Mouse (Mus musculus): Measurements from ENCODE around the gene Gm45062.

Gene Gm45062

GRCm38 (mm10) chr6:8364033-8364756 is 104.9 kb downstream of the Gm45062 start:
- no peak for DNase-seq (ENCODE audit: extremely low read depth, insufficient read length, low spot score)

GRCm38 (mm10) chr6:8364757-8365150 is 105.5 kb downstream of the Gm45062 start:
- no peak for DNase-seq (ENCODE audit: extremely low read depth, insufficient read length, low spot score)

GRCm38 (mm10) chr6:8367675-8368074 is 108.4 kb downstream of the Gm45062 start:
- no peak for DNase-seq (ENCODE audit: extremely low read depth, insufficient read length, low spot score)

DNA sequence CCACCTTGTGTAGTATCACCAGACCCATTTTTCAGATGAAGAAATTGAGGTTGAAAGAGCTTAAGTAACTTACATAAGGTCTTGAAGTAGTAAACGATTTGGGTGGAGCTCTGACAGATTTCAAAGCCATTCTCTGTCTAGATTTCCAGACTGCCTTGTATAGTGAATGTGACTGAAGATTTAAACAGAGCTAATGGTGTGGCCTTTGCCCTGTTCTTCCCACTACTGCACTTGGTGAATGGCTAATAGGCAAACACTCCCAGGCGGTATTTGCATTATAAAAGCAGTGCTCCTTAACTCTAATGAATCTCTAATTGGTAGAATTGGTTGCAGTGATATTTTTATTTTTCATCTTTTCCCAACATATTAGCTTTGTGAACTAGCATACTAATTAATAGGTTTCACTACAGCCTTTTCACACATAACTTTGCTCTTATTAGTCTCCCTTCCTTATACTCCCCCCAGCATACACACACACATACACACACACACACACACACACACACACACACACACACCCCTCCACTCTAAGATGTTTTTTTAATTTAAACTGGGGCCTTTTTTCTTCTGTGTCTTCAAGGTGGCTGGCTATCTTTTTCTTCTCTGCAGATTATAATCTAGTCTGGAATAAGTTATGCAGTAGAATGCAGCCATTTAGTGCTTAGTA is 109.1 kb downstream of the Gm45062 start:
- no peak for DNase-seq (ENCODE audit: extremely low read depth, insufficient read length, low spot score)

DNA sequence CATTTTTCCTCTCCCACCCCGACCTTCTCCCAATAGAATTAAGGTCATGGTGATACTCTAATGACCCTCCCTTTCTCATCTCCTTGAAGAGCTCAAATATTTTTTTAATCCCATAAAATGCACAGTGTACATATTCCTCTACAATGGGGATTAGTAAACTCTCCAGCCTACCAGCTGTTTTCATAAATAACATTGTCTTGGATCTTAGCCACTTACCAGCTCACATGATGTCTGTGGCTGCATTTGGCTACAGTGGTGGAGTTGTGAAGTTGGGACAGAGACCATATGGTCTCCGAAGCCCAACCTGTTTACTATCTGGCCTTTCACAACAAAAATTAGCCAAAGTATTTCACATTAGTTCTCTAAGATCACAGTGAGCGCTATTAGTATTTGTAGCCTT is 111.4 kb downstream of the Gm45062 start:
- DNase-seq (ENCODE audit: extremely low read depth, insufficient read length, low spot score), result no peak

DNA sequence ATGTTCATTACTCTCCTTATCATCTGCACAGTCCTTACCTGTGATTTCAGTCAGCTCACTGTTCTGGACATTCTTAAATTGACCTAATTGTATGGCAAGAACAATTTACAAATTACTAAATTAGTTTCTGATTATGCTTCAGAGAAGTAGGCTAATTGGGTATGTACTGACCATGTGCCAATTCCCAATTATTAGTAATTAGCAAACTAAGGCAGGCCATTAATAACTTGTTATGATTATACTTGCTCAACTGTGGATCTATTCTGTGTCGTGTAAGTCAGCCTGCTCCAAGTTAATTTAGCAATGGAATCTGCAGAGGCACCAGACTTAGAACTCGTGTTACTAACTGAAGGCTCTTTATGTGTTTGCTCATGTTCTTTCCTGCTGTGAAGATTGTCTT is 113.8 kb downstream of the Gm45062 start:
- DNase-seq (ENCODE audit: extremely low read depth, insufficient read length, low spot score), result no peak

GRCm38 (mm10) chr6:8373851-8374250 is 114.6 kb downstream of the Gm45062 start:
- no peak for DNase-seq (ENCODE audit: extremely low read depth, insufficient read length, low spot score)

DNA sequence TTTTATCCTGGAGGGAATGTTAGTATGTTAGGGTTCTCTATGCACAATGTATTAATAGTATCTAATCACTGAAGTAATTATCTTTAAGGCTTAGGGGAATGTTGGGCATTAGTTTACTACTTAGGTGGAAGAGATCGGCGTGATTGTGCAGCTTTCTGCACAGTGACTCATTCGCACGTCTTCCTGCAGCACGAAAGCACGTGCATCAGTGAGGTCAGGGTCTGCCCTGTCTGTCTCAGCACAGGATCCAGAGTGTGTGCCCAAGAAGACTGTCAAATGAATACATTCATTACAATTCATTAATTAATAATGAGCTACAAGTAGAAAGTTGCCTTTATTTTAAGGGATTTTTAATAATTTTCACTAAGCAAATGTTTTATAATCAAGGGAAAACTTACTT is 115.0 kb downstream of the Gm45062 start:
- DNase-seq (ENCODE audit: extremely low read depth, insufficient read length, low spot score), result no peak

DNA sequence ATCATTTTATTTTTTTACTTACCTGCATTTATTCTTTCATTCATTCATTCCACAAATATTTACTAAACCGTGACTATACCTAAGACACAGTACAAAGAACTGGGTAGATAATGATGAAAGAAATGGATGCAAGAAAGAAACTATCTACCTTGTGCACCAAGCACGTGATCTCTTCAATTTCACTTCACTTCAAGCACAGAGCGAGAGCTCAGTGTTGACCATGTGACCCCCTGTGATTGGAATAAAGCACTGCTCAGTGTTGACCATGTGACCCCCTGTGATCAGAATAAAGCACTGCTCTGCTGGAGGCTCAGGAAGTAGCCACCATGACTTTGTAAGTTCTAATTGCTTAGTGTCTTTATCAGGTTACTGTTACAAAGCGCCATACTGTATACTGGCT is 115.5 kb downstream of the Gm45062 start:
- no peak for DNase-seq (ENCODE audit: extremely low read depth, insufficient read length, low spot score)

- no peak for DNase-seq (ENCODE audit: extremely low read depth, insufficient read length, low spot score)
Measured at GRCm38 (mm10) chr6:8376351-8376750, 117.1 kb downstream of the Gm45062 start.

DNA sequence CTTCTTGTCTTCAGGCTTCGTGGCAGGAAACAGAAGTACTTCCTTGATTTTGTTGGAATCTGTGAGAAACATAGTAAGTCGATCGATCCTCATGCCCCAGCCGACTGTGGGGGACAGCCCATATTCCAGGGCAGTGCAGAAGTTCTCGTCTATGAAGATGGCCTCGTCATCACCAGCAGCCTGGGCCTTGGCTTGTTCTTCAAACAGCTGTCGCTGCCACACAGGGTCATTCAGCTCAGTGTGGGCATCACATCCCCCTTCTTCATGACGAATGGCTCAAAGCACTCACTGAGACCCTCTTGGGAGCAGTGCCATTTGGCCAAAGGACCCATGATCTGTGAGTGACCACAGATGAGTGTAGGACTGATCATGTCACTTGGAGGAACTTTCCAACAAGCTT is 118.4 kb downstream of the Gm45062 start:
- DNase-seq (ENCODE audit: extremely low read depth, insufficient read length, low spot score), result no peak

- no peak for DNase-seq (ENCODE audit: extremely low read depth, insufficient read length, low spot score)
Measured at GRCm38 (mm10) chr6:8389307-8389706, 130.1 kb downstream of the Gm45062 start.

- no peak for DNase-seq (ENCODE audit: extremely low read depth, insufficient read length, low spot score)
Measured at GRCm38 (mm10) chr6:8390296-8390695, 131.0 kb downstream of the Gm45062 start.

DNA sequence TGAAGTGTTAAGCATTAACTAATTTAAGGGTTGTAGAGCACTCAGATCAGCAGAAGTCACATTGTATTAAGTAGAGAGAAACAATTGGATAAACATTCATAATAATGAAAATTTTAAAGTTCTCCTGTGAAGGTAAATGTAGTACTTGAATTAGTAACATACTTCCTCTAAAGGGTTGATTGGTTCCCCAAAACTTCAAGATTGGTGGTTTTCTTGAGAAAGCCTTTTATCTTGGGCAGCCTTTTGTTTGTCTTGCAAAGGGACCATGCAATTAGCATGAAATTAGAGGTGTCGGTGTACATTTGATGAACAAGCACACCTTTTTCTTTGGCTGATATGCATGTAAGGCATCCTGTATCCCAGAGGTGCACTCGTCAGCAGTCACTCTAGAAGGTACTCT is 131.7 kb downstream of the Gm45062 start:
- no peak for DNase-seq (ENCODE audit: extremely low read depth, insufficient read length, low spot score)

GRCm38 (mm10) chr6:8393029-8393428 is 133.8 kb downstream of the Gm45062 start:
- DNase-seq (ENCODE audit: extremely low read depth, insufficient read length, low spot score), result no peak

- no peak for DNase-seq (ENCODE audit: extremely low read depth, insufficient read length, low spot score)
Measured at GRCm38 (mm10) chr6:8394044-8394443, 134.8 kb downstream of the Gm45062 start.

DNA sequence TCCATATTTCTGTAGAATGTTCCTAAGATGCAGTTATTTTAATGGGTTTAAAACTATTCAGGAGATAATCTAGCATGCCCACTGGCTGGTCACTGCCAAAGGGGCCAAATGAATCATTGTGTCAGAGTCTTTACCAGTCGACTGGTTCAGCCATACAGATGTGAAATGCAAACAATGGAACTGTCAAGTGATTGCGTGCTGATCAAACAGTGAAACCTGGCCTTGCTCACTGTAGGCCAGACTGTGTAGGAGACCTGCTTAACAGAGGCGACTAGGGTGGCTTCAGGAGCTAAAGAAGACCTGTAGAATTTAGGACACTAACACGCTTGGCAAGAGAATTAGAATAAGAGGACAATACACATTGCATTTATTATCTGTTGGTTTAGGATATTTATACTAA is 135.8 kb downstream of the Gm45062 start:
- DNase-seq (ENCODE audit: extremely low read depth, insufficient read length, low spot score), result no peak

- no peak for DNase-seq (ENCODE audit: extremely low read depth, insufficient read length, low spot score)
Measured at GRCm38 (mm10) chr6:8397252-8397651, 138.0 kb downstream of the Gm45062 start.

DNA sequence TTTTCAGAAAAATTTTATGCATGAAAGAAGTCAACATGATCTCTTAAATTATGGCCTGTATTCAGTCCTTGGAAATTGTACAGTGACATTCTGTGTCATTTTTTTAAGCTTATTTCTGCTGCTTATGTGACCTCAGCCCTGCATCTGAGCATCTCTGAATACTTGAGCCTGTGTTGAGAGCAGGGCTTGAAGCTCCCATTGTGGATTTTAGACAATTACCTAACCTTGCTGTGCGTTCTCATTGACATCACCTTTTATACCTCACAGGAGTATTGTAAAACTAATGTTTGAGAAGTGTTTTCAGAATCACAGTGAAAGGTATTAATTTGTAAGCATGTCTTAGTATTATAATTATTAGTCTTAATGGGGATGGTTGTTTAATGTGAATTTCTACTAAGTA is 140.5 kb downstream of the Gm45062 start:
- DNase-seq (ENCODE audit: extremely low read depth, insufficient read length, low spot score), result no peak

DNA sequence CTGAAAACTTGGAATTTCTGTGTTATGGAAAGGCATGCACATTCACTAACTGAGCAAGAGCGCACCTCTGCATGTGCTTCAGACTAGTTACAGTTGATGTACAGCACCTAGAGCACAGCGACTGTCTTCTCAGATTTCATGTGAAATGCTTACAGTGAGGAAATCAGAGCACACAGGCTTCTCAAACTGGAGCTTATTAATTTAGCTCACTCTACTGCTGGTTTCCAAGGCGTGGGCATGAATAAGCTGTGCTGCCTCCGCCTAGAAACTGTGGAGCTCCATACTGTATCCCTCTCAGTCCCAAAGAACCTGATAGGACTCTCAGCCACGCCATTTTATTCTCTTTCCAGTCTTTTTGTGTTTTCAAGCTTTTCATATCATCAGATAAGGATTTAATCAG is 143.9 kb downstream of the Gm45062 start:
- DNase-seq (ENCODE audit: extremely low read depth, insufficient read length, low spot score), result no peak

- DNase-seq (ENCODE audit: extremely low read depth, insufficient read length, low spot score), result no peak
Measured at GRCm38 (mm10) chr6:8405844-8406243, 146.6 kb downstream of the Gm45062 start.

DNA sequence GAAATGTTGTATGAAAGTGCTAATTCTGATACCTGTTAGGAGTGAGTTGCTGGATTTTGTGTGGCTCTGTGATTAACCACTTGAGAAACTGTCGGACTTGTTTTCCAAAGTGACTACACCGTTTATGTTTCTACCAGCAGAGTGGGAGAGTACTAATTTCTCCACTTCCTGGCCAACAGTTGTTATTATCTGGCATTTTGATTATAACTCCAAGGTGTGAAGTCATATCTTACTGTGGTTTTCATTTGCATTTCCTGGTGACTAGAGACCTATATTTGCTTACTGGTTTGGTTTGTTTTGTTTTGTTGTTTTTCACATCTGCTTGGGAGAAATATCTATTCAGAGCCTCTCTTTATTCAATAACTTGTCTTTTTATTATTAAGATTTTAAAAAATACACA is 149.1 kb downstream of the Gm45062 start:
- DNase-seq (ENCODE audit: extremely low read depth, insufficient read length, low spot score), result no peak
